Comparison of ENCODE assay signal across 7 mouse cellular contexts in the genomic region with DNA sequence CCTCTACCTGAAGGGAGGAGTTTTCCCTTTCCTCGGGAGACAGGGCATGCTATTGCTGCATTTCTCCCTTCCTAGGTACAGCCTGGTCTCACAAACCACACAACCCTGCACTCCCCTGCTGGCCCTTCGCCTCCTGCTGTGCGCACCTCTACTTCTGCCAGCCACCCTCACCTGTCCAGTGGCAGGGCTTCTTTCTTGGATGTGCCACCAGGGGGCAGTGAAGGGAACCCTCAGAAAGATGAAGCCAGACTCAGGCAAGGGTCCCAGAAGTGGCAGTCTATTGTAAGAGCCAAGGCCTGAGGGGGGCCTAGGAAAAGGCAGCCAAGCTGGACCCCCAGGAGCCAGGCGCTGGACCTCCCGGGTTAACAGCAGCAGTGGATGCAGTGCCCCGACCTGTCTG. TPM values are rescaled to one million over a fixed set of nuclear protein-coding genes. Genes with fewer than 3 reads are reported as not detected.
DNase-seq lines count a peak whose midpoint lies in the region; ATAC-seq lines count a peak whose summit lies in the region.

No protein-coding gene starts in this region.

- no peaks in the 10 kb centered on the region for H3K36me3 ChIP-seq in embryonic facial prominence, embryonic 15.5 days

- H3K4me2 ChIP-seq in embryonic facial prominence, embryonic 15.5 days (replicated peaks): no peak overlapping the region

- no peak overlapping the region for H3K4me3 ChIP-seq in embryonic facial prominence, embryonic 15.5 days (replicated peaks)

- H3K4me1 ChIP-seq in embryonic facial prominence, embryonic 15.5 days: peaks cover 86% of the 10 kb centered on the region

- H3K9ac ChIP-seq in embryonic facial prominence, embryonic 15.5 days: 0 out of 2 replicates have a peak overlapping the region, but pooled peaks have one; percentile 13

- peak; percentile 52 to 82 for DNase-seq in spleen, adult 18-20 months
- no peak for DNase-seq in spleen, adult 12 weeks (ENCODE audit: low spot score)
- peak; percentile 75 for DNase-seq in adrenal gland, postnatal 25 days
- peak; percentile 89 for DNase-seq in kidney, adult 9 months
- DNase-seq in spleen, postnatal 10 days (ENCODE audit: low spot score in 2 of 2): peak; percentile 65 to 82

- H3K9me3 ChIP-seq in embryonic facial prominence, embryonic 15.5 days (replicated peaks): no peaks in the 10 kb centered on the region

- peak overlapping the region; percentile 88; the same call in 1 of the 2 replicates for H3K27ac ChIP-seq in embryonic facial prominence, embryonic 15.5 days (replicated peaks)

- H3K27me3 ChIP-seq in embryonic facial prominence, embryonic 15.5 days: no peaks in the 10 kb centered on the region

- WGBS in embryonic facial prominence, embryonic 15.5 days: 28% methylated on average over 6 of the region's 6 CpGs

- ATAC-seq in embryonic facial prominence, embryonic 15.5 days (ENCODE audit: insufficient number of reproducible peaks, low FRiP score, low TSS enrichment, low read depth): no peak
- peak; percentile 48; the same call in 1 of the 2 replicates for ATAC-seq in megakaryocyte-erythroid progenitor cell, adult 5-6 weeks (replicated peaks; ENCODE audit: low FRiP score, low TSS enrichment, poor library complexity, severe bottlenecking)

RNA-seq across cellular contexts. Expression of gene Baiap2, which starts 7.1 kb away (rescaled TPM):
- 12.0 and 17.0 TPM in 2 replicates for total RNA-seq in adrenal gland, postnatal 25 days (2021)
- polyA plus RNA-seq in embryonic facial prominence, embryonic 15.5 days (2015; fragmentation: Nextera tagmentation; extraction: Ambion mirVana): 36.8 and 42.0 TPM in 2 replicates
- 1.0 and 2.3 TPM in 2 replicates for total RNA-seq in megakaryocyte-erythroid progenitor cell, adult 5-6 weeks (2014; fragmentation: Nextera tagmentation)
- total RNA-seq in megakaryocyte-erythroid progenitor cell, adult 5-6 weeks (2017): 1.5 and 17.7 TPM in 2 replicates

RNA-seq across cellular contexts. Expression of gene Chmp6, which starts 22.2 kb away (rescaled TPM):
- total RNA-seq in adrenal gland, postnatal 25 days (2021): 33.9 and 43.4 TPM in 2 replicates
- 93.8 and 95.1 TPM in 2 replicates for polyA plus RNA-seq in embryonic facial prominence, embryonic 15.5 days (2015; fragmentation: Nextera tagmentation; extraction: Ambion mirVana)
- 13.6 and 25.2 TPM in 2 replicates for total RNA-seq in megakaryocyte-erythroid progenitor cell, adult 5-6 weeks (2014; fragmentation: Nextera tagmentation)
- 17.7 and 92.3 TPM in 2 replicates for total RNA-seq in megakaryocyte-erythroid progenitor cell, adult 5-6 weeks (2017)
